Mouse (Mus musculus): ENCODE measurements around the gene Vps29. TPM values are rescaled to one million over a fixed set of nuclear protein-coding genes. Genes with fewer than 3 reads are reported as not detected.
"Not testable (repeated sequence)": the region's sequence is repeated elsewhere in the genome, so short reads cannot be mapped to it uniquely, and the experiment has no call there.

Vps29 gene
- polyA plus RNA-seq, 1 experiment from 2014 or later, result 103 TPM

GRCm38 (mm10) chr5:122318100-122318499 is 36.1 kb upstream of the Vps29 start:
- Histone ChIP-seq H3K27me3 (no peaks in the 10 kb centered on the region), H3K9me3 (replicated peaks) (no peaks in the 10 kb centered on the region), H3K27ac (replicated peaks) (no peak overlapping the region), H3K36me3 (replicated peaks) (peaks cover 70% of the 10 kb centered on the region), H3K4me1 (replicated peaks) (peaks cover 14% of the 10 kb centered on the region), H3K4me3 (replicated peaks) (no peak overlapping the region), H3K4me2 (no peak overlapping the region), H3K9ac (no peak overlapping the region)
- no peak for ATAC-seq (ENCODE audit: insufficient read depth)
- 47% methylated on average over 3 of the region's 3 CpGs for WGBS (ENCODE audit: insufficient replicate concordance)

DNA sequence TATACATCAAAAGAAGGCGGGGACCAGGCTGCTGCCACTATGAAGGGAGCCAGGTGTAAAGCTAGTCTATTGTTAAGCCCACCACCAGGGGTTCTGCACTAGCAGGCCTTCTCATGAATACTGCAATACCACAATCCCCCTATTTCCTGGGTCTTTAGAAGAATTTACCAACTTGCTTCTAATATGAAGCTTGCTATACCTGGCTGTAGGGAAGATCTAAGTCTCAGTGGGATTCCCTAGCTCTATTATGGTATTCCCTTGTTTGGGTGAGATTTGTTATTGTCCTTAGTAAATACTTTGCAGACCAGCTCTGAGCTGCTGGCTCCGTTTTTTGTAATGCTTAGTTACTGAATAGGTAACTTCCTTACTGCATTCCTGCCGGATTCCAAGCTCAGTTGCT is 35.2 kb upstream of the Vps29 start:
- not testable (repeated sequence) for ATAC-seq (ENCODE audit: insufficient read depth); H3K4me3 ChIP-seq (replicated peaks); H3K9me3 ChIP-seq (replicated peaks); H3K9ac ChIP-seq; H3K27me3 ChIP-seq; H3K4me2 ChIP-seq; H3K27ac ChIP-seq (replicated peaks)
- peaks cover 14% of the 10 kb centered on the region for H3K4me1 ChIP-seq (replicated peaks)
- peaks cover 64% of the 10 kb centered on the region for H3K36me3 ChIP-seq (replicated peaks)
- 77% methylated on average over 3 of the region's 3 CpGs for WGBS (ENCODE audit: insufficient replicate concordance)

DNA sequence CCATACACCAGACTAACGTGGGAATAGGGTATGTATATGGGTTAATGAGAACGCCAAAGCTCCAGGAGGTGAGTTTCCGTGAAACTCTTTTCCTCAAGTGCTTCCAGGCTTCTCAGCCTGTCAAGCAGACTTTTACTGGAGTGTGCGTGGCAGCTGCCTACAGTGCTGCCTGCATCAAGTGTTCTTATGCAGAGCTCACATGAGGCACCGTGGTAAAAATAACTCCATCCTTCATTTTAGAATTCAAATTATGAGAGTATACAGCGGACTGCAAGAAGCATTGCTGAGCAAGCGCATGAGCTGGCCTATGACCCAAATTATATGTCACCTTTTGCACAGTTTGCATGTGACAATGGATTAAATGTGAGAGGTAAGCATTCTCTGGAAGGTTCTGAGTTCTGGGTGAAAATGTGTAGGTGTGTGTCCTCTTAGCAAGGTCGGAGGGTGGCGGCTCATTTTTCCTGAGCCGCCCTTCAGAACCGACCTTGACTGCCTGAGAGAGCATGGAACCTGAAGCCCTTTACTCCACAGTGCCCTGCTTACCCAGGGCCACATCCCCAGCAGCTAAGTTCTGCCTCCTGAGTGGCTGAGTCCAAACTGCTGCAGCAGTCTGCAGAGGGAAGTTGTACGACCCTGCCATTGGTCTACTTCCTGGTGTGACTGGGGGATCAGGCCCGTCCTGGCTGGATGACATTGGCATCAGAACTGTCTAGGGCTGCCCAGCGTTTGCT is 34.5 kb upstream of the Vps29 start:
- no peak overlapping the region for H3K9ac ChIP-seq
- peaks cover 11% of the 10 kb centered on the region for H3K4me1 ChIP-seq (replicated peaks)
- H3K4me2 ChIP-seq, result no peak overlapping the region
- H3K27ac ChIP-seq (replicated peaks), result no peak overlapping the region
- peaks cover 67% of the 10 kb centered on the region for H3K36me3 ChIP-seq (replicated peaks)
- no peaks in the 10 kb centered on the region for H3K9me3 ChIP-seq (replicated peaks)
- no peak overlapping the region for H3K4me3 ChIP-seq (replicated peaks)
- WGBS (ENCODE audit: insufficient replicate concordance), result 74% methylated on average over 14 of the region's 14 CpGs
- no peaks in the 10 kb centered on the region for H3K27me3 ChIP-seq
- no peak for ATAC-seq (ENCODE audit: insufficient read depth)

GRCm38 (mm10) chr5:122320205-122320781 is 33.9 kb upstream of the Vps29 start:
- no peak overlapping the region for H3K9ac ChIP-seq
- no peak overlapping the region for H3K27ac ChIP-seq (replicated peaks)
- peaks cover 5% of the 10 kb centered on the region; the same call in 1 of the 2 replicates for H3K4me1 ChIP-seq (replicated peaks)
- no peaks in the 10 kb centered on the region for H3K9me3 ChIP-seq (replicated peaks)
- no peak overlapping the region for H3K4me2 ChIP-seq
- H3K27me3 ChIP-seq, result no peaks in the 10 kb centered on the region
- no peak for ATAC-seq (ENCODE audit: insufficient read depth)
- no peak overlapping the region for H3K4me3 ChIP-seq (replicated peaks)
- 75% methylated on average over 12 of the region's 12 CpGs for WGBS (ENCODE audit: insufficient replicate concordance)
- peaks cover 72% of the 10 kb centered on the region for H3K36me3 ChIP-seq (replicated peaks)

- 86% methylated on average over 8 of the region's 8 CpGs for WGBS (ENCODE audit: insufficient replicate concordance)
- H3K9ac ChIP-seq, result no peak overlapping the region
- H3K4me3 ChIP-seq (replicated peaks), result no peak overlapping the region
- no peaks in the 10 kb centered on the region for H3K9me3 ChIP-seq (replicated peaks)
- no peak overlapping the region for H3K27ac ChIP-seq (replicated peaks)
- no peaks in the 10 kb centered on the region for H3K4me1 ChIP-seq (replicated peaks)
- H3K36me3 ChIP-seq (replicated peaks), result peaks cover 55% of the 10 kb centered on the region
- no peaks in the 10 kb centered on the region for H3K27me3 ChIP-seq
- no peak for ATAC-seq (ENCODE audit: insufficient read depth)
- no peak overlapping the region for H3K4me2 ChIP-seq
Measured at GRCm38 (mm10) chr5:122323523-122323922, 30.6 kb upstream of the Vps29 start.

DNA sequence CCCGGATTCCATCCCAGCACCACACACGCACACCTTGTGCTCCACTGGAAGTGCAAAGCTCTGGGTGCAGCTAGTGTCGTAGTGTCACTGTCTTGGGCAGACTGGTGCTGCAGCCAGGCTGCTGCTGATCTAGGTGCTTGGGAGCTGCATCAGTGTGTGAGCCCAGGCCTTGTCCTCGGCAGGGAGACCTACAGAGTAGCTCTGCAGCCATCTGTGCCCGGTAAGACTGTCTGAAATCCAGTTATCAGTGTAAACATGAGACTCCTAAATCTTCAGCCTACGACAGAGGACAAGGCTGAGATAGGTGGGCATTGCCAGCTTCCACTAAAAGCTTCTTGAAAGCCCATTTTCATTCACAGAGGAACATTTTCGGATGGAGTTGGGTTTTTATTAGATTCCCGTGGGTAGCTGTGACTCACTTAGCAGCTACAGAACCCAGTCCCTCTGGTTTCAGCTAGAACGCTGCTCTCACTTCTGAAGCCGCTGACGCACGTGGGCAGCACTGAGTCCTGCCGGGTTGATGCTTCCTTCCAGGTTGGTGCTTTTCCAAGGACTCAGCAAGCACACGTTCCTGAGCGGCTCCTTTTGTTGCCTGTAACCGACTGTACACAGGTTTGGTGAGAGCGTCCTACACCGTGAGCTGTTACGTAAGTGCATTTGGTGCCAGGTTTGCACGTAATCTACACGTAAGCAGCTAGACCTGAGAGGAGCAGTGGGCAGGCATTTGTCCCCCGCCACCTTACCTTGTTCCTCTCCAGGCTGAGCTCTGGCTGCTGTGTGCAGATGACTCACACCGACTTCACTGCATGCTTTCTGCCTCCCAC is 29.3 kb upstream of the Vps29 start:
- Histone ChIP-seq H3K27me3 (no peaks in the 10 kb centered on the region), H3K4me1 (replicated peaks) (no peaks in the 10 kb centered on the region), H3K36me3 (replicated peaks) (peaks cover 48% of the 10 kb centered on the region), H3K4me2 (no peak overlapping the region), H3K27ac (replicated peaks) (no peak overlapping the region), H3K4me3 (replicated peaks) (no peak overlapping the region), H3K9me3 (replicated peaks) (no peaks in the 10 kb centered on the region), H3K9ac (no peak overlapping the region)
- 84% methylated on average over 23 of the region's 23 CpGs for WGBS (ENCODE audit: insufficient replicate concordance)
- no peak for ATAC-seq (ENCODE audit: insufficient read depth)

DNA sequence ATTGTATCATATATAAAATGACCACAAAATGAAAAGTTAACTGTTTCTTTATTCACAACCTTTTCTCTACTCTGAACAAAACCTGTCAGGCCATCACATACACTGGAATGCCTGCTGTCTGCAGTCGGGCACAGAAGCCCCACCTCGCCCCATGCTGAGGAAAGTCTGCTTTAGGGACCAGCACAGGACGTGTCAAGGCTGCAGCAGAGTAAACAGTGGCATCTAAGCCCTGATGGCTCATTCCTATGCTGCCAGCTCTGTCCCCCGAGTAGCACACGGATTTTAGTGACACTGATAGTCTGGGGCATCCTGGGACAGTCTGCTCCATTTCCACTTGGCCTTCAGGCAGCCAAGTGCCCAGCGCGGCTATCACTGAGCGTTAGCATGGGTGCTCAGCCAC is 28.7 kb upstream of the Vps29 start:
- no peaks in the 10 kb centered on the region for H3K9me3 ChIP-seq (replicated peaks)
- H3K27ac ChIP-seq (replicated peaks), result no peak overlapping the region
- 80% methylated on average over 8 of the region's 8 CpGs for WGBS (ENCODE audit: insufficient replicate concordance)
- no peak overlapping the region for H3K4me2 ChIP-seq
- H3K9ac ChIP-seq, result no peak overlapping the region
- no peaks in the 10 kb centered on the region for H3K4me1 ChIP-seq (replicated peaks)
- no peak for ATAC-seq (ENCODE audit: insufficient read depth)
- no peak overlapping the region for H3K4me3 ChIP-seq (replicated peaks)
- peaks cover 42% of the 10 kb centered on the region for H3K36me3 ChIP-seq (replicated peaks)
- H3K27me3 ChIP-seq, result no peaks in the 10 kb centered on the region

GRCm38 (mm10) chr5:122327283-122327682 is 26.9 kb upstream of the Vps29 start:
- Histone ChIP-seq H3K36me3 (replicated peaks) (peaks cover 24% of the 10 kb centered on the region), H3K27ac (replicated peaks) (no peak overlapping the region), H3K9ac (no peak overlapping the region), H3K4me2 (no peak overlapping the region), H3K27me3 (no peaks in the 10 kb centered on the region), H3K4me3 (replicated peaks) (no peak overlapping the region), H3K9me3 (replicated peaks) (no peaks in the 10 kb centered on the region), H3K4me1 (replicated peaks) (no peaks in the 10 kb centered on the region)
- WGBS (ENCODE audit: insufficient replicate concordance), result 78% methylated on average over 3 of the region's 3 CpGs
- no peak for ATAC-seq (ENCODE audit: insufficient read depth)

GRCm38 (mm10) chr5:122330269-122330668 is 23.9 kb upstream of the Vps29 start:
- Histone ChIP-seq H3K4me2 (no peak overlapping the region), H3K27me3 (no peaks in the 10 kb centered on the region), H3K36me3 (replicated peaks) (peaks cover 5% of the 10 kb centered on the region; the same call in 1 of the 2 replicates), H3K9ac (no peak overlapping the region), H3K9me3 (replicated peaks) (no peaks in the 10 kb centered on the region), H3K4me1 (replicated peaks) (no peaks in the 10 kb centered on the region), H3K4me3 (replicated peaks) (no peak overlapping the region), H3K27ac (replicated peaks) (no peak overlapping the region)
- WGBS (ENCODE audit: insufficient replicate concordance), result 62% methylated on average over 4 of the region's 4 CpGs
- no peak for ATAC-seq (ENCODE audit: insufficient read depth)

DNA sequence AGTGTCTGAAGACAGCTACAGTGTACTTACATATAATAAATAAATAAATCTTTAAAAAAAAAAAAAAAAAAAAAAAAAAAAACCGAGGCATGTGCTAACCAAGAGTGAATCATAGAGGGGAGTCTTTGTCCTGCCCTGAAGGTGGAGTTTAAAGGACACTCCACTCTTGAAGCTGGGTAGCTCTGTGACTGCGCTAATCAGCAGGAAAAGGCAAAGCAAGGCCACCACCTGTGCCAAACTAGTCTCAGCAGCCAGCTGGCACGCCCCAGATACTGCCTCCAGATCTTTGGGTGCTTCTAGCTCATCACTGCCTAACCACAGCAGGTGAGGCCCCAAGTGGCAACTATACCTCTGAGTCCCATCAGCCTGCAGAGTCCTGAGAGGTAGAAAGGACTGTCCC is 19.5 kb upstream of the Vps29 start:
- 51% methylated on average over 3 of the region's 3 CpGs for WGBS (ENCODE audit: insufficient replicate concordance)
- H3K4me3 ChIP-seq (replicated peaks), result no peak overlapping the region
- no peak for ATAC-seq (ENCODE audit: insufficient read depth)

DNA sequence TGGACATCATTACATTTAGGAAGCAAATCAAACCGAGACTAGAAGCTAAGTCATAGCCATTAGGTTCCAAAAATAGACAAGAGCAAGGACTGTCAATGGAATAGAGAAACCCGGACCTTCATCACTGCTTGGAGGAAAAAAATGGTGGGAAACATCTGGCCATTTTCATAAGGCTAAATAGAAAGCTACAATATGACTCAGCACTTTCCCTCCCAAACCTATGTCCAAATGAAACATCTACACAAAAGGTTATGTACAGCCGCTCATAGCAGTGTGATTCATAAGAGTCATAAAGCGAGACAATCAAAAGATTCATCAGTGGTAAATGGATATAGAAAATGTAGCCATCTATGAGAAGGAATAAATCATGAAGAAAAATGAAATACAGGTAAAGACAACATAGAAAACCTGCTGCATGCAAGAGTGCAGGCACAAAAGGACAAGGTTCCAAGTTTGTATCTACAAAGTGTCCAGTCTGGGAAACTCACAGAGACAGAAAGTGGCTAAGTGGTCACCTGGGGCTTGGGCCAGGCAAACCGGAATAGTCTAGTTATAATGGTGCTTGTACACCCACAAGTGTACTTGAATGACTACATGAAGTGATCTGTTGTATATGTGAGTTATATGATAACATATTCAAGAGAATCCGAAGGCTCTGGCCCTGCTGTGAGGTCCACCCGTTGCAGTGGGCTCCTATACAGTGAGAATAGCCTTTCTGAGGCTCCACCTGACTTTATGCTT is 17.4 kb upstream of the Vps29 start:
- ATAC-seq (ENCODE audit: insufficient read depth), result no peak
- Histone ChIP-seq H3K9me3 (replicated peaks) (no peaks in the 10 kb centered on the region), H3K27me3 (no peaks in the 10 kb centered on the region), H3K4me3 (replicated peaks) (no peak overlapping the region), H3K36me3 (replicated peaks) (no peaks in the 10 kb centered on the region), H3K4me2 (no peak overlapping the region), H3K9ac (no peak overlapping the region), H3K27ac (replicated peaks) (no peak overlapping the region), H3K4me1 (replicated peaks) (no peaks in the 10 kb centered on the region)
- WGBS (ENCODE audit: insufficient replicate concordance), result 69% methylated on average over 7 of the region's 7 CpGs

More for the DNA sequence above, 19.5 kb upstream of the Vps29 start:
- no peak overlapping the region for H3K9ac ChIP-seq
- H3K4me1 ChIP-seq (replicated peaks), result no peaks in the 10 kb centered on the region
- no peaks in the 10 kb centered on the region for H3K27me3 ChIP-seq
- H3K4me2 ChIP-seq, result no peak overlapping the region
- no peak overlapping the region for H3K27ac ChIP-seq (replicated peaks)
- no peaks in the 10 kb centered on the region for H3K9me3 ChIP-seq (replicated peaks)
- no peaks in the 10 kb centered on the region for H3K36me3 ChIP-seq (replicated peaks)
